Mouse (Mus musculus) kidney, embryonic 16.5 days (tissue): ENCODE data around the gene Slc44a4. TPM values are rescaled to one million over a fixed set of nuclear protein-coding genes. Genes with fewer than 3 reads are reported as not detected.

Source experiments
- ATAC-seq: fragments of 200-750 bp; cut with Nextera tagmentation; 2 replicates; pipeline ENCODE4 v1.8.0; 2017; ENCODE audit warnings: moderate TSS enrichment; ENCODE audit not compliant: low FRiP score, low TSS enrichment
- H3K27ac ChIP-seq: fragments of 300-500 bp; sonication (generic); 2 replicates; pipeline ENCODE4 v1.5.1; 2014; ENCODE audit warnings: low read length
- H3K27me3 ChIP-seq: fragments of 300-500 bp; sonication (generic); 2 replicates; pipeline ENCODE4 v1.6.1; 2014; ENCODE audit warnings: low read length, control low read depth, mixed read lengths; ENCODE audit not compliant: insufficient read depth
- H3K36me3 ChIP-seq: fragments of 300-500 bp; sonication (generic); 2 replicates; pipeline ENCODE4 v1.6.1; 2014; ENCODE audit warnings: low read length, control low read depth, mixed read lengths; ENCODE audit not compliant: insufficient read depth
- H3K4me1 ChIP-seq: fragments of 300-500 bp; sonication (generic); 2 replicates; pipeline ENCODE4 v1.6.1; 2014; ENCODE audit warnings: low read length, control low read depth, mixed read lengths; ENCODE audit not compliant: insufficient read depth
- H3K4me2 ChIP-seq: fragments of 300-500 bp; sonication (generic); replicated peaks from 2 replicates; pipeline ENCODE4 v1.6.1; 2014; ENCODE audit warnings: low read depth, low read length
- H3K4me3 ChIP-seq: fragments of 300-500 bp; sonication (generic); 2 replicates; pipeline ENCODE4 v1.5.1; 2014; ENCODE audit warnings: mild to moderate bottlenecking, low read length
- H3K9ac ChIP-seq: fragments of 300-500 bp; sonication (generic); replicated peaks from 2 replicates; pipeline ENCODE4 v1.6.1; 2014; ENCODE audit warnings: low read length
- H3K9me3 ChIP-seq: fragments of 300-500 bp; sonication (generic); 2 replicates; pipeline ENCODE4 v1.6.1; 2016; ENCODE audit warnings: low read length, control low read depth
- WGBS: fragments of 180-500 bp; shearing (Covaris S2); extraction: QIAGEN DNeasy Blood & Tissue Kit; methylation state at CpG from one replicate; pipeline ENCODE4 v1.1.7; 2014; 5-methylcytosine and 5-hydroxymethylcytosine counted together
- polyA plus RNA-seq: library from polyadenylated mRNA; unstranded; fragments of >200 nt; fragmentation: Nextera tagmentation; extraction: Ambion mirVana; gene quantifications from 2 replicates; pipeline ENCODE4 v1.2.1, GENCODE M21; 2015

Gene Slc44a4
- polyA plus RNA-seq, 1 experiment from 2014 or later = 18.9 TPM

GRCm38 (mm10) chr17:34890074-34890743 is 24.1 kb upstream of the Slc44a4 start:
- Histone ChIP-seq H3K9me3 (no peaks in the 10 kb centered on the region), H3K27me3 (no peaks in the 10 kb centered on the region), H3K4me2 (no peak overlapping the region), H3K4me3 (no peak overlapping the region), H3K36me3 (no peaks in the 10 kb centered on the region), H3K27ac (no peak overlapping the region), H3K4me1 (peaks cover 7% of the 10 kb centered on the region), H3K9ac (no peak overlapping the region)
- 80% methylated on average over 12 of the region's 12 CpGs for WGBS
- ATAC-seq = no peak

DNA sequence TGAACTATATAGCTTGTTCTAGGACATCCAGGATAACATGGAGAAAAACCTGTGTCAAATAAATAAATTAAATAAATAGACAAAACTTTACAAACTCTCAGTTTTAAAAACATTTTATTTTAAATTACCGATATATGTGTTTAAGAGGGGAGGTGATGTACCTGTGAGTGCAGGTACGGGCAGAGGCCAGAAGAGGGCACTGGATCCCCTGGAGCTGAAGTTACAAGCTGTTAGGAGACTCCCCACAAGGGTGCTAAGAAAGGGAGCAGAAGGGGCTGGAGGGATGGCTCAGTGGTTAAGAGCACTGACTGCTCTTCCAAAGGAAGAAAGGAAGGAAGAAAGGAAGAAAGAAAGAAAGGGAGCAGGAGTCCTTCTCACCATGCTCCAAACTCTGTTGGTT is 22.9 kb upstream of the Slc44a4 start:
- Histone ChIP-seq H3K4me2 (no peak overlapping the region), H3K36me3 (peaks cover 6% of the 10 kb centered on the region), H3K27ac (no peak overlapping the region), H3K4me1 (peaks cover 19% of the 10 kb centered on the region), H3K4me3 (no peak overlapping the region), H3K9me3 (no peaks in the 10 kb centered on the region), H3K27me3 (no peaks in the 10 kb centered on the region), H3K9ac (no peak overlapping the region)
- WGBS = 94% methylated on average over 2 of the region's 2 CpGs
- no peak for ATAC-seq

DNA sequence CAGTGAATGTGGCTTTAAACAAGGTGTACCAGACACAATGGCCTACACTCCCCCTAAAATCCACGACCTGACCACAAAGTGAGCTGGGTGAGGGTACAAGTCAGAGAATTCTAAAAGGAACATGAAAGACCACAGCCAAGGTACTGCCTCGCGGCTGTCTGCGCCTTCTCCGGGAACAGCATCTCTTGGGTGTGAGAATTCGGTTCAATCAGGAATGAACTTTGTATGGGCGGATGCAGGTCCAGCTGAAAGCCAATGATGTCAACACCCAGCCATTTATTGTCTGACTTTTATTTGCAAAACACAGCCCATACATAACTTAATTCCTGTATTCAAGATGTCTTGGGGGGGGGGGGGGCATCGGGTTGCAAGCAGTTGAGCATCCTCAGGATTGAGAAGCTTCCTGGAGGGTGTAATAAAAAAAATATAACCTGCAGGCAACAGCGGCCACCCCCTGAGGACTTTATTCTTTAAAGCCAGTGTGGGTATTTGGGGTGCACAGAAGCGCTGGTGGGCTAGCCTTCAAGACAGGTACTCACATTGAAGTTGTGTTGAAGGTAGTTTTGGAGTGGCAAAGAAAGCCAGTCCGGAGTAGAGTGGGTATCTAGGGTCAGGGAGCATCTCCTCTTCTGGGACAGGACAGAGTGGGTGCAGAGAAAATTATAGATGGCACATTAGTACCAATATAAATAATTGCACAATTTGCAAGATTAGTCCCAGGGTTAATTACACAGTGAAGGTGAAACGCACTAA is 21.0 kb upstream of the Slc44a4 start:
- Histone ChIP-seq H3K27ac (peak overlapping the region; percentile 86), H3K4me3 (no peak overlapping the region), H3K27me3 (no peaks in the 10 kb centered on the region), H3K4me1 (peaks cover 33% of the 10 kb centered on the region), H3K9ac (peak overlapping the region; percentile 66; the same call in 1 of the 2 replicates), H3K9me3 (no peaks in the 10 kb centered on the region), H3K36me3 (peaks cover 9% of the 10 kb centered on the region), H3K4me2 (peak overlapping the region; percentile 92)
- WGBS = 77% methylated on average over 12 of the region's 12 CpGs
- ATAC-seq = no peak

- peaks cover 9% of the 10 kb centered on the region for H3K36me3 ChIP-seq
- under 1% methylated on average over 38 of the region's 51 CpGs for WGBS
- H3K9me3 ChIP-seq = no peaks in the 10 kb centered on the region
- H3K27ac ChIP-seq = peak overlapping the region; percentile 92
- no peaks in the 10 kb centered on the region for H3K27me3 ChIP-seq
- H3K9ac ChIP-seq = peak overlapping the region; percentile 86
- peak; percentile 92 for ATAC-seq
- peak overlapping the region; percentile 92 for H3K4me2 ChIP-seq
- H3K4me3 ChIP-seq = peak overlapping the region; percentile 72
- peaks cover 33% of the 10 kb centered on the region for H3K4me1 ChIP-seq
Observed at GRCm38 (mm10) chr17:34894074-34894597, 20.1 kb upstream of the Slc44a4 start.

DNA sequence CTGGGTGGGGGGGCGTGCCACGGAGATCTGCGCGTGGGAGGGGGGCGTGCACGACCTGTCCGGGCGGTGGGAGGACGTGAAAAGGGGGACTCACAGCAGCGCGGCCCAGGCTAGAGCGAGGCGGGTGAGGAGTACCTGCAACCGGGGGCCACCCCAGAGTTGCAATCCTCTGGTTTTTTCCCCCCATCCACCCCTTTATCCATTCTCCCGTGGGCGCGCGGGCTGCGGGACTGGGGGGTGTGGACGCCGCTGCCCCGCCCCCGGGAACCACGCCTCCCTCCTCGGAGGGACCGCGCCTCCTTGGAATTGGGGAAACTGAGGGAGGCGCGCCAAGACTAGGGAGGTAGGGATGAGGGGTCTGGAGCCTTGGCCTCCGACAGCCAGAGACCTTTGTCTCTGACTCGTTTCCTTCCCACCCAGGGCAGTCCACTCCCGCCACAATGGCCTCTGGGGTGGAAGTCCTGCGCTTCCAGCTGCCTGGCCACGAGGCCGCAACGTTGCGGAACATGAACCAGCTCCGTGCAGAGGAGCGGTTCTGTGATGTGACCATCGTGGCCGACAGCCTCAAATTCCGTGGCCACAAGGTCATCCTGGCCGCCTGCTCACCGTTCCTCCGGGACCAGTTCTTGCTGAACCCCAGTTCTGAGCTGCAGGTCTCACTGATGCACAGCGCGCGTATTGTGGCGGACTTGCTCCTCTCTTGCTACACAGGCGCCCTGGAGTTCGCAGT is 19.3 kb upstream of the Slc44a4 start:
- Histone ChIP-seq H3K27ac (peak overlapping the region; percentile 92), H3K36me3 (peaks cover 9% of the 10 kb centered on the region), H3K4me2 (peak overlapping the region; percentile 92), H3K9ac (peak overlapping the region; percentile 86), H3K4me1 (peaks cover 35% of the 10 kb centered on the region), H3K9me3 (no peaks in the 10 kb centered on the region), H3K27me3 (no peaks in the 10 kb centered on the region), H3K4me3 (peak overlapping the region; percentile 72)
- ATAC-seq = peak; percentile 20; the same call in 1 of the 2 replicates
- WGBS = 7% methylated on average over 50 of the region's 51 CpGs

GRCm38 (mm10) chr17:34895724-34896123 is 18.5 kb upstream of the Slc44a4 start:
- Histone ChIP-seq H3K36me3 (peaks cover 9% of the 10 kb centered on the region), H3K27me3 (no peaks in the 10 kb centered on the region), H3K9me3 (no peaks in the 10 kb centered on the region), H3K27ac (peak overlapping the region; percentile 92; the same call in 1 of the 2 replicates), H3K4me1 (peaks cover 41% of the 10 kb centered on the region), H3K9ac (peak overlapping the region; percentile 86), H3K4me2 (peak overlapping the region; percentile 92), H3K4me3 (peak overlapping the region; percentile 72)
- ATAC-seq = no peak
- WGBS = 88% methylated on average over 15 of the region's 15 CpGs

DNA sequence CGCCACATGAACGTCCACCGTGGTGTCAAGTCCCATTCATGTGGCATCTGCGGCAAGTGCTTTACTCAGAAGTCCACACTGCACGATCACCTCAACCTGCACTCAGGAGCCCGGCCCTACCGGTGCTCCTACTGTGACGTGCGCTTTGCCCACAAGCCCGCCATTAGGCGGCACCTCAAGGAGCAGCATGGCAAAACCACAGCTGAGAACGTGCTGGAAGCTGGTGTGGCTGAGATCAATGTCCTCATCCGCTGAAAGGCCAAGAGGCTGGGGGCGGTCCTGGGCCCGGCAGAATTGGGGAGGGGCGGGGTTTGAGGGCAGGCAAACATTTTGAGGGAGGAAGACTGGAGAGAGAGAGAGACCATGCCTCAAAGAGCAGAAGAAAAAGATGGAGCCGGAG is 17.9 kb upstream of the Slc44a4 start:
- Histone ChIP-seq H3K4me3 (no peak overlapping the region), H3K4me2 (no peak overlapping the region), H3K9me3 (no peaks in the 10 kb centered on the region), H3K27ac (no peak overlapping the region), H3K36me3 (peaks cover 13% of the 10 kb centered on the region), H3K4me1 (peaks cover 41% of the 10 kb centered on the region), H3K27me3 (no peaks in the 10 kb centered on the region), H3K9ac (no peak overlapping the region)
- ATAC-seq = no peak
- WGBS = 86% methylated on average over 17 of the region's 17 CpGs

GRCm38 (mm10) chr17:34897373-34898159 is 16.7 kb upstream of the Slc44a4 start:
- peak overlapping the region; percentile 99 for H3K9ac ChIP-seq
- 0 out of 2 replicates have a peak, but pooled peaks have one; percentile 4 for ATAC-seq
- H3K27ac ChIP-seq = peak overlapping the region; percentile 98
- peaks cover 19% of the 10 kb centered on the region for H3K36me3 ChIP-seq
- peak overlapping the region; percentile 87 for H3K4me2 ChIP-seq
- no peaks in the 10 kb centered on the region for H3K9me3 ChIP-seq
- H3K4me1 ChIP-seq = peaks cover 41% of the 10 kb centered on the region
- no peaks in the 10 kb centered on the region for H3K27me3 ChIP-seq
- WGBS = 14% methylated on average over 10 of the region's 10 CpGs
- H3K4me3 ChIP-seq = peak overlapping the region; percentile 94

DNA sequence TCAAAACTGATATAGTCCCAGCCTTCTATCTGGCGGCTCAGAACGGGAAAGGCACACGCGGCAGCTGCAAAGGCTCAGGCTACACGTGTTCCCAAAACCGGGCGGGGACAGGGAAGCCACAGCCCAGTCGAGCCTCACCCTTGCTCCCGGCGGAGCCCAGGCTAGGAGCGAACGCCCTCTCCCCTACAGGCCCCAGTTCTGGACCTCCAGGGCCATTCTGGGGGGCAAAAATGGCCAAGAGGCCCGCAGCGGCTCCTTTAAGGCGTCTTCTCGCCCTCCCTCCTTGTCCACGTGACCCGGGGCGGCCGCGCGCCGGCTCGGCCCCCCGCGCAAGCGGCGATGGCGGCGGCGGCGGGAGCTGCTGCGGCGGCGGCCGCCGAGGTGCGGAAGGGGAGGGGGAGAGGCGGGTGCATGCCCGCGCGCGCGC is 16.1 kb upstream of the Slc44a4 start, which contains the start of the genes C2 and Ehmt2:
Gene C2, minus strand, starts transcription at position 106 of the 427 bp plus-strand sequence.
Gene Ehmt2, plus strand, starts transcription at position 310 of the 427 bp plus-strand sequence.
- Histone ChIP-seq H3K27ac (peak within 1 kb of the TSS; percentile 98), H3K27me3 (no peaks in the 10 kb centered on the region), H3K9me3 (no peaks in the 10 kb centered on the region), H3K36me3 (peaks cover 25% of the 10 kb centered on the region), H3K4me1 (peaks cover 41% of the 10 kb centered on the region), H3K9ac (peak within 1 kb of the TSS; percentile 99), H3K4me3 (peak within 1 kb of the TSS; percentile 94), H3K4me2 (peak within 1 kb of the TSS; percentile 87)
- peak; percentile 40 for ATAC-seq
- WGBS = 1% methylated on average over 39 of the region's 44 CpGs
